Mouse (Mus musculus) stomach, embryonic 15.5 days (tissue): ENCODE data around the gene Myo15. TPM values are rescaled to one million over a fixed set of nuclear protein-coding genes. Genes with fewer than 3 reads are reported as not detected.

Source experiments
- ATAC-seq: fragments of 200-750 bp; cut with Nextera tagmentation; 2 replicates; pipeline ENCODE4 v1.8.0; 2017; ENCODE audit warnings: low read depth, moderate number of reproducible peaks, moderate TSS enrichment; ENCODE audit not compliant: insufficient read depth, low FRiP score
- H3K27ac ChIP-seq: fragments of 300-500 bp; sonication (generic); 2 replicates; pipeline ENCODE4 v1.5.1; 2015; ENCODE audit warnings: mild to moderate bottlenecking, inconsistent platforms
- H3K27me3 ChIP-seq: fragments of 300-500 bp; sonication (generic); replicated peaks from 2 replicates; pipeline ENCODE4 v1.6.1; 2015; ENCODE audit warnings: inconsistent platforms
- H3K36me3 ChIP-seq: fragments of 300-500 bp; sonication (generic); 2 replicates; pipeline ENCODE4 v1.6.1; 2015; ENCODE audit warnings: inconsistent platforms
- H3K4me1 ChIP-seq: fragments of 300-500 bp; sonication (generic); 2 replicates; pipeline ENCODE4 v1.6.1; 2015; ENCODE audit warnings: inconsistent platforms
- H3K4me2 ChIP-seq: fragments of 300-500 bp; sonication (generic); 2 replicates; pipeline ENCODE4 v1.6.1; 2015; ENCODE audit warnings: mild to moderate bottlenecking, inconsistent platforms
- H3K4me3 ChIP-seq: fragments of 300-500 bp; sonication (generic); replicated peaks from 2 replicates; pipeline ENCODE4 v1.5.1; 2015; ENCODE audit warnings: inconsistent platforms
- H3K9ac ChIP-seq: fragments of 300-500 bp; sonication (generic); 2 replicates; pipeline ENCODE4 v1.6.1; 2015; ENCODE audit warnings: inconsistent platforms
- H3K9me3 ChIP-seq: fragments of 300-500 bp; sonication (generic); 2 replicates; pipeline ENCODE4 v1.6.1; 2016; ENCODE audit warnings: inconsistent platforms
- WGBS: fragments of 180-500 bp; shearing (Covaris S2); methylation state at CpG from one replicate; pipeline ENCODE4 v1.1.7; 2015; 5-methylcytosine and 5-hydroxymethylcytosine counted together
- polyA plus RNA-seq: library from polyadenylated mRNA; unstranded; fragments of >200 nt; fragmentation: Nextera tagmentation; extraction: Ambion mirVana; gene quantifications from 2 replicates; pipeline ENCODE4 v1.2.1, GENCODE M21; 2015

The Myo15 gene
- polyA plus RNA-seq, 1 experiment from 2014 or later, result 0.12 TPM

GRCm38 (mm10) chr11:60454080-60454744, 14.9 kb upstream of the Myo15 start, which contains the start of gene Drg2:
Drg2 (plus strand) TSS chr11:60454591.
- Histone ChIP-seq H3K4me2 (peak within 1 kb of the TSS; percentile 80), H3K27ac (peak within 1 kb of the TSS; percentile 78), H3K4me3 (peak within 1 kb of the TSS; percentile 68), H3K4me1 (peaks cover 9% of the 10 kb centered on the region), H3K9ac (peak within 1 kb of the TSS; percentile 78), H3K36me3 (peaks cover 15% of the 10 kb centered on the region), H3K9me3 (no peaks in the 10 kb centered on the region), H3K27me3 (no peaks in the 10 kb centered on the region)
- 4% methylated on average over 27 of the region's 27 CpGs for WGBS
- peak; percentile 87 for ATAC-seq

DNA sequence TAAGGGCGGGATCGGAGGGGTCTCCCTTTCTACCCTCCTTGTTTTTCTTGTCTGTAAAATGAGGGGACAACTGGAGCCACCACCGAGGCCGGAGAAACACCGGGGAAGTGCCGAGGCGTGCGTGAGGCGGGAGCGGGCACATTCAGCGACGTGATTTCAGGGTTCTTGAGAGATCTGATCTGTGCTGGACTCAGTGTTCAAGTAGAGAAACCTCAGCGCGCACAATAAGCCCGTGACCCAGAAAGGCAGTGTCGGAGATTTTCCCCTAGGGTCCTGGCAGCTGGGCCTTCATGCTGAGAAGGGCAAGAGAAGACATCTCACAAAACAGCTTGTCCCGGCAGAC, 14.4 kb upstream of the Myo15 start:
- Histone ChIP-seq H3K4me3 (peak overlapping the region; percentile 68), H3K27ac (peak overlapping the region; percentile 78), H3K4me2 (peak overlapping the region; percentile 80), H3K9me3 (no peaks in the 10 kb centered on the region), H3K27me3 (no peaks in the 10 kb centered on the region), H3K4me1 (peaks cover 9% of the 10 kb centered on the region), H3K36me3 (peaks cover 20% of the 10 kb centered on the region), H3K9ac (peak overlapping the region; percentile 78)
- ATAC-seq, result peak; percentile 24; the same call in 1 of the 2 replicates
- 1% methylated on average over 17 of the region's 17 CpGs for WGBS

- no peak overlapping the region for H3K27ac ChIP-seq
- peaks cover 52% of the 10 kb centered on the region for H3K36me3 ChIP-seq
- no peak overlapping the region for H3K9ac ChIP-seq
- WGBS, result 93% methylated on average over 1 of the region's 1 CpGs
- H3K9me3 ChIP-seq, result no peaks in the 10 kb centered on the region
- H3K4me3 ChIP-seq, result no peak overlapping the region
- peaks cover 9% of the 10 kb centered on the region for H3K4me1 ChIP-seq
- no peaks in the 10 kb centered on the region for H3K27me3 ChIP-seq
- no peak for ATAC-seq
- H3K4me2 ChIP-seq, result no peak overlapping the region
Observed at GRCm38 (mm10) chr11:60457973-60458372, 11.2 kb upstream of the Myo15 start.

DNA sequence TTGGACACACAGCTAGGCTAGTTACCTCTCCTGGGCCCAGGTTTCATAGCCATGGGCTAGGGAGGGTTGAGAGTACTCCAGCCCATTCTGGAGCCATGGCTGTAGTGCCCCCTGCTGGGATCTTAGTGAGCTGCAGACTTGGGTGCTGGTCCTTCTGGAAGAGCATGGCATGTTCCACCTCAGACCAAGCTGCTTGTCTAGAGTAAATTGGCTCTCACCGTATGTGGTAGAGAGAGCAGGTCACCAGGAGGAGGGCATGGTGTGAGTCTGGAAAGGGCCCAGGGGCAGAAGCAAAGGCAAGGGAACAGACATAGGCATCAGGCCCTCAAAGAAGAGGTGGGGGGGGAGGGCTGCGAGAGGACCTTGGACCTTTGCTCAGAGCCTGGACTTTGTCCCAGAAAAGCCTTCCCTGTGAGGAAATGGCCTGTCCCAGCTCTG, 3.2 kb upstream of the Myo15 start:
- Histone ChIP-seq H3K4me3 (no peak overlapping the region), H3K27ac (no peak overlapping the region), H3K9ac (no peak overlapping the region), H3K4me2 (no peak overlapping the region), H3K9me3 (no peaks in the 10 kb centered on the region), H3K4me1 (no peaks in the 10 kb centered on the region), H3K36me3 (peaks cover 72% of the 10 kb centered on the region), H3K27me3 (no peaks in the 10 kb centered on the region)
- WGBS, result 85% methylated on average over 2 of the region's 2 CpGs
- ATAC-seq, result no peak; the same call in 1 of the 2 replicates

DNA sequence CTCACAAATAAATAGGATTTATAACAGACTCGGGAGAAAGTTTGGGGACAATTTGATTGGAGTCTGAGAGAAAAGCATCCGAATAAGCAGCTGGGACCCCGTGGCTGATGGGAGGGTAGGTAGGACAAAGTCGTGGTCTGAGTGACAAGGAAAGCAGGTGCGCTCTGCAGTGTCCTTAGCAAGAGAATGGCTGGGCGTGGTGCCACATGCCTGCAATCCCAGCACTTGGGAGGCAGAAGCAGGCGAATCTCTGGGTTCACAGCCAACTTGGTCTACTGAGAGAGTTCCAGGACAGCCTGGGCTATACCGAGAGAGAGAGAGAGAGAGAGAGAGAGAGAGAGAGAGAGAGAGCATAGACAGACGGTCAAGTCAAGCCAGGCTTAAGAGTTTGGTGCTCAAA, 1.6 kb downstream of the Myo15 start:
- Histone ChIP-seq H3K4me1 (no peaks in the 10 kb centered on the region), H3K27me3 (no peaks in the 10 kb centered on the region), H3K9ac (no peak overlapping the region), H3K27ac (no peak overlapping the region), H3K36me3 (peaks cover 26% of the 10 kb centered on the region), H3K4me3 (no peak overlapping the region), H3K4me2 (no peak overlapping the region), H3K9me3 (no peaks in the 10 kb centered on the region)
- 80% methylated on average over 9 of the region's 9 CpGs for WGBS
- no peak for ATAC-seq

DNA sequence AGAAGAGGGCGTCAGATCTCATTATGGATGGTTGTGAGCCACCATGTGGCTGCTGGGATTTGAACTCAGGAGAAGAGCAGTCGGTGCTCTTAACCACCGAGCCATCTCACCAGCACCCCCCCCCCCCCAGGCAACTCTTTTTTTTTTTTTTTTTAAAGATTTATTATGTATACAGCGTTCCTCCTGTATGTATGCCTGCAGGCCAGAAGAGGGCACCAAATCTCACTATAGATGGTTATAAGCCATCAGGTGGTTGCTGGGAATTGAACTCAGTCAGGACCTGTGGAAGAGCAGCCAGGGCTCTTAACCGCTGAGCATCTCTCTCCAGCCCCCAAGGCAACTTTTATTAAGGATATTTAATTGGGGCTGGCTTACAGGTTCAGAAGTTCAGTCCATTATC, 5.4 kb downstream of the Myo15 start:
- no peak overlapping the region for H3K4me2 ChIP-seq
- H3K4me3 ChIP-seq, result no peak overlapping the region
- H3K27ac ChIP-seq, result no peak overlapping the region
- H3K9me3 ChIP-seq, result no peaks in the 10 kb centered on the region
- no peaks in the 10 kb centered on the region for H3K36me3 ChIP-seq
- 0 out of 2 replicates have a peak, but pooled peaks cover 6% of the 10 kb centered on the region for H3K4me1 ChIP-seq
- H3K27me3 ChIP-seq, result no peaks in the 10 kb centered on the region
- no peak overlapping the region for H3K9ac ChIP-seq
- ATAC-seq, result no peak
- 71% methylated on average over 4 of the region's 5 CpGs for WGBS

GRCm38 (mm10) chr11:60475668-60476362, 6.7 kb downstream of the Myo15 start:
- no peak for ATAC-seq
- WGBS, result 79% methylated on average over 5 of the region's 5 CpGs
- Histone ChIP-seq H3K4me2 (no peak overlapping the region), H3K9ac (no peak overlapping the region), H3K27ac (no peak overlapping the region), H3K9me3 (no peaks in the 10 kb centered on the region), H3K27me3 (no peaks in the 10 kb centered on the region), H3K4me3 (no peak overlapping the region), H3K4me1 (0 out of 2 replicates have a peak, but pooled peaks cover 6% of the 10 kb centered on the region), H3K36me3 (no peaks in the 10 kb centered on the region)

DNA sequence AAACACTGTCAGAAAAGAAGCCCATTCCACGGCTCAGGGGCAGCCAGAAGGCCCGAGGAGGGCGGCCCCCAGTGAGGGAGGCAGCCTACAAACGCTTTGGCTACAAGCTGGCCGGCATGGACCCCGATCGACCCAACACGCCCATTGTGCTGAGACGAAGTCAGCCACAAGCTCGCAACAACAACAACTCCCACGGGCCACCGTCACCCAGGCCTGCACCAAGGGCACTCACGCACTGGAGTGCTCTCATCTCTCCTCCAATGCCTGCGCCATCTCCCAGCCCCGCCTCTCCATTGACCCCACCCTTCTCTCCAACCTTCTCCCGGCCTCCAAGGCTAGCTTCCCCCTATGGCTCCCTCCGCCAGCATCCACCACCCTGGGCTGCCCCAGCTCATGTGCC, 9.0 kb downstream of the Myo15 start:
- H3K36me3 ChIP-seq, result no peaks in the 10 kb centered on the region
- WGBS, result 22% methylated on average over 17 of the region's 17 CpGs
- no peak overlapping the region for H3K9ac ChIP-seq
- no peaks in the 10 kb centered on the region for H3K27me3 ChIP-seq
- ATAC-seq, result peak; percentile 28; the same call in 1 of the 2 replicates
- 0 out of 2 replicates have a peak, but pooled peaks cover 6% of the 10 kb centered on the region for H3K4me1 ChIP-seq
- H3K4me2 ChIP-seq, result peak overlapping the region; percentile 49
- no peak overlapping the region; the same call in 1 of the 2 replicates for H3K4me3 ChIP-seq
- H3K27ac ChIP-seq, result no peak overlapping the region
- no peaks in the 10 kb centered on the region for H3K9me3 ChIP-seq

DNA sequence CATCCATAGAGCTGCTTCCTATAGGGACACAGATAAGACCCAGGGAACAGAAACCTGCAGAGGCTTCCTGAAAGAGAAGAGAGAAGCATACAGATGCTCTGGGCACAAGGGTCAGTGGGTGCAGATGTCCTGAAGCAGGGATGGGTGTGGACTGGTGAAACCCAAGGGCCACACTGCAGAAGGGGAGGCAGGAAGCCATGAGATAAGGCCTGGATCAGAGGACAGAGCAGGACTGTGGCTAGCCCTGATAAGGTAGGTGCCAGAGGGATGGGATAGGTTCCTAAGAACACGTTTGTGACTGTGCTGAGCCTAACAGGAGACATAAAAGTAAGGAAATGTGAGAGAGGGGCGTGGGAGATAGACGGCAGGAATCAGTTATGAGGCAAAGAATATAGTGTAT, 17.1 kb downstream of the Myo15 start:
- H3K4me2 ChIP-seq, result no peak overlapping the region
- H3K27me3 ChIP-seq, result no peaks in the 10 kb centered on the region
- no peaks in the 10 kb centered on the region for H3K9me3 ChIP-seq
- no peaks in the 10 kb centered on the region for H3K36me3 ChIP-seq
- peak; percentile 82; the same call in 1 of the 2 replicates for ATAC-seq
- H3K4me1 ChIP-seq, result no peaks in the 10 kb centered on the region
- 60% methylated on average over 3 of the region's 3 CpGs for WGBS
- H3K4me3 ChIP-seq, result no peak overlapping the region
- no peak overlapping the region for H3K27ac ChIP-seq
- H3K9ac ChIP-seq, result no peak overlapping the region

GRCm38 (mm10) chr11:60492726-60493125, 23.6 kb downstream of the Myo15 start:
- Histone ChIP-seq H3K4me3 (no peak overlapping the region), H3K4me1 (no peaks in the 10 kb centered on the region), H3K4me2 (no peak overlapping the region), H3K36me3 (no peaks in the 10 kb centered on the region), H3K27me3 (0 out of 2 replicates have a peak, but pooled peaks cover 3% of the 10 kb centered on the region), H3K27ac (no peak overlapping the region), H3K9ac (no peak overlapping the region), H3K9me3 (no peaks in the 10 kb centered on the region)
- WGBS, result 80% methylated on average over 5 of the region's 5 CpGs
- no peak for ATAC-seq

DNA sequence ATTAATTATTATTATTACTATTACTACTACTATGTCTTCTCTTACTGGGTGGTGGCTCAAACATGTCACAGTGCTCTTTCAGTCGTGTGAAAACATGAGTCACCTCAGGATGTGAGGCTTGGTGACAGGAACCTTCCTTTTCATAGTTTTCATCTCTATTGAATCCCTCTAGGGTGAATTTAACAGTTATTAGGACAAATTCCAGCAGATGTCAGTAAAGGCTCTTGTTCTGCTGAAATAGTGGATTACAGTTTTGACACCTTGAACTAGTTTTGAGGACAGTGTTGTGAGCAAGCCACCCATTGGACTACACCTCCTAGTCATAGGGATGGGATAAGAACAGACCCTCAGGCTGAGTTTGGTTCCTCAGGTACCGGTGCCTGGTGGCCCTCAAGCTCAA, 26.6 kb downstream of the Myo15 start:
- WGBS, result 53% methylated on average over 2 of the region's 2 CpGs
- Histone ChIP-seq H3K27ac (no peak overlapping the region), H3K4me3 (no peak overlapping the region)

GRCm38 (mm10) chr11:60507281-60507680, 38.1 kb downstream of the Myo15 start:
- H3K27ac ChIP-seq, result no peak overlapping the region
- H3K4me3 ChIP-seq, result no peak overlapping the region
- no peaks in the 10 kb centered on the region for H3K27me3 ChIP-seq
- no peak for ATAC-seq
- H3K9me3 ChIP-seq, result no peaks in the 10 kb centered on the region
- WGBS, result 84% methylated on average over 13 of the region's 13 CpGs
- H3K36me3 ChIP-seq, result no peaks in the 10 kb centered on the region
- H3K4me1 ChIP-seq, result peaks cover 10% of the 10 kb centered on the region
- H3K4me2 ChIP-seq, result no peak overlapping the region
- H3K9ac ChIP-seq, result no peak overlapping the region

More for the DNA sequence above, 26.6 kb downstream of the Myo15 start:
- Histone ChIP-seq H3K9ac (no peak overlapping the region), H3K27me3 (0 out of 2 replicates have a peak, but pooled peaks cover 3% of the 10 kb centered on the region), H3K4me1 (no peaks in the 10 kb centered on the region), H3K4me2 (no peak overlapping the region), H3K36me3 (no peaks in the 10 kb centered on the region), H3K9me3 (no peaks in the 10 kb centered on the region)
- no peak for ATAC-seq
